Mouse (Mus musculus) gastrocnemius, postnatal 10 days (tissue): ENCODE results near the gene Bmp3. TPM values are rescaled to one million over a fixed set of nuclear protein-coding genes. Genes with fewer than 3 reads are reported as not detected.

Experiments
- DNase-seq: peaks from one replicate; pipeline ENCODE4 v3.0.0; 2021; ENCODE audit warnings: mixed read lengths
- total RNA-seq, 2 experiments: library from RNA; stranded (reverse); gene quantifications; 2 replicates each; pipeline ENCODE4 v1.2.3; 2021

The Bmp3 gene
- total RNA-seq, 2 experiments from 2014 or later = 3.2 to 5.7 TPM

GRCm38 (mm10) chr5:98902339-98902738, 48.1 kb downstream of the Bmp3 start:
- no peak for DNase-seq

DNA sequence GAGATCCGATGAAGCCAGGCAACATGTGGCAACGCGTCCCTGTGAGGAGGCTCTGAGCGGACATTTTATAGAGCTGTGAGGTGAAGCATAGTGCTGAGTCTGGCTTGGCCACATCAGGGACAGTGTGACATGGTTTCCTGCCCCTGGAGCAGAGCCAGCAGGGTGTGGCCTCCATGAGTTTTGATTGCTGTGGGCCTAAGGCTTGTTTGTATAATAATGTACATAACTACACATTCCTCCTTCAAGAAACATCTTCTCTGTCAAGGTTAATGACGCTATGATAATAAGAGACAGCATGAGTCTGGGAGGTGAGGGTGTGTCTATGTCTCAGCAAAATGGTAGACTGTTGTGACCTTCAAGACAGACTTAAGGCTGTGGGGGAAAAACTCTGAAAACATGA, 64.5 kb downstream of the Bmp3 start:
- no peak for DNase-seq

GRCm38 (mm10) chr5:98921608-98922007, 67.4 kb downstream of the Bmp3 start:
- no peak for DNase-seq

DNA sequence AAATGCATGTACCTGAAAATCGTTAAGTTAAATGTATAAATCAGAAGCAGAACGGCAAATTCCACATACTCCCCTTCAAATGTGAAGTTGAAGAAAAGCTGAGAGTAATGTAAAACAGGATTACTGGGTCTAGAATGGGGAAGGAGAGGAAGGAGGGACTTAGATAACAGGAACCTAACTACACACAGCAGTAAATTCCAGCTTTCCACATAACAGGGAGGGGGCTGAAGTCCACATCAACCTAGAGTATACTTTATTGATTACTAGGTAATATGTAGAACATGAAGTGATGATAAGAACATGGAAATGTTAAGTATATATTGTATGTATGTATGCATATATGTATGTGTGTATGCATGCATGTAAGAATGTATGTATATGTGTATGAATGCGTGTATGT, 68.7 kb downstream of the Bmp3 start:
- DNase-seq = no peak

Other genes with a start within 250 kb of the Bmp3 start
- gene Prkg2, start 182.9 kb downstream of the Bmp3 start, total RNA-seq = 1 to 10 TPM in 1 of 2 experiments, under 1 TPM in 1; 0.75 to 1.1 TPM